Mouse (Mus musculus) ES-Bruce4 (cell line): ENCODE results near the gene Styx. TPM values are rescaled to one million over a fixed set of nuclear protein-coding genes. Genes with fewer than 3 reads are reported as not detected.
"Not testable (repeated sequence)": the region's sequence is repeated elsewhere in the genome, so short reads cannot be mapped to it uniquely, and the experiment has no call there.

ENCODE experiments used
- H3K27ac ChIP-seq: 2 replicates; pipeline ENCODE4 v1.5.1; 2012; ENCODE audit warnings: low read length, inconsistent platforms; ENCODE audit not compliant: insufficient read depth
- H3K27me3 ChIP-seq: 2 replicates; pipeline ENCODE4 v1.6.1; 2012; ENCODE audit warnings: mild to moderate bottlenecking, low read length, inconsistent platforms; ENCODE audit not compliant: control insufficient read depth, poor library complexity, insufficient read depth, severe bottlenecking
- H3K36me3 ChIP-seq: 2 replicates; pipeline ENCODE4 v1.6.1; 2012; ENCODE audit warnings: inconsistent platforms, mild to moderate bottlenecking, low read length, moderate library complexity; ENCODE audit not compliant: control insufficient read depth, poor library complexity, insufficient read depth, severe bottlenecking
- H3K4me1 ChIP-seq: one replicate; pipeline ENCODE4 v1.8.1; 2011; ENCODE audit warnings: low read length; ENCODE audit not compliant: control insufficient read depth, insufficient read depth
- H3K4me3 ChIP-seq: 2 replicates; pipeline ENCODE4 v1.5.1; 2011; ENCODE audit warnings: low read depth, mild to moderate bottlenecking, low read length
- H3K9ac ChIP-seq: 2 replicates; pipeline ENCODE4 v1.6.1; 2012; ENCODE audit warnings: low read depth, mild to moderate bottlenecking, inconsistent platforms; ENCODE audit not compliant: poor library complexity, severe bottlenecking
- H3K9me3 ChIP-seq: replicated peaks from 2 replicates; pipeline ENCODE4 v1.6.1; 2012; ENCODE audit warnings: mild to moderate bottlenecking, low read length, inconsistent platforms; ENCODE audit not compliant: control insufficient read depth, poor library complexity, insufficient read depth, severe bottlenecking
- CTCF ChIP-seq: IDR thresholded peaks from one replicate; pipeline ENCODE4 v1.8.1; 2011; ENCODE audit warnings: low read depth, low read length
- EP300 ChIP-seq: IDR thresholded peaks from 2 replicates; pipeline ENCODE4 v1.6.1; 2011; ENCODE audit warnings: low read depth, low read length; ENCODE audit not compliant: insufficient read depth
- POLR2A ChIP-seq: IDR thresholded peaks from one replicate; pipeline ENCODE4 v1.8.1; 2011; ENCODE audit warnings: low read length; ENCODE audit not compliant: insufficient read depth
- polyA plus RNA-seq: library from polyadenylated mRNA; stranded (reverse); fragments of >200 nt; gene quantifications from 2 replicates; pipeline ENCODE4 v1.2.4, GENCODE M21; 2011; ENCODE audit warnings: low read depth; ENCODE audit not compliant: missing spikeins, insufficient read depth, insufficient read length

The Styx gene
- polyA plus RNA-seq, 1 experiment: 36.7 TPM

GRCm38 (mm10) chr14:45462875-45463475 lies 112.1 kb downstream of the Styx start:
- H3K9me3 ChIP-seq: no peaks in the 10 kb centered on the region
- no peak overlapping the region for H3K4me3 ChIP-seq
- peaks cover 7% of the 10 kb centered on the region for H3K4me1 ChIP-seq
- no peaks in the 10 kb centered on the region for H3K27me3 ChIP-seq
- peak overlapping the region; percentile 89 for H3K27ac ChIP-seq
- peaks cover 12% of the 10 kb centered on the region for H3K36me3 ChIP-seq
- TF ChIP-seq EP300: no peak
- no peak for TF ChIP-seq CTCF
- no peak for TF ChIP-seq POLR2A
- H3K9ac ChIP-seq: no peak overlapping the region

GRCm38 (mm10) chr14:45463599-45463998 lies 112.7 kb downstream of the Styx start:
- Histone ChIP-seq H3K4me3 (no peak overlapping the region), H3K9ac (no peak overlapping the region), H3K27me3 (no peaks in the 10 kb centered on the region), H3K4me1 (peaks cover 7% of the 10 kb centered on the region), H3K36me3 (peaks cover 12% of the 10 kb centered on the region), H3K27ac (peak overlapping the region; percentile 89), H3K9me3 (no peaks in the 10 kb centered on the region)
- TF ChIP-seq CTCF (no peak), POLR2A (no peak), EP300 (0 out of 2 replicates have a peak, but pooled peaks have one; percentile 14)

- H3K9me3 ChIP-seq: no peaks in the 10 kb centered on the region
- no peak overlapping the region for H3K9ac ChIP-seq
- peaks cover 12% of the 10 kb centered on the region for H3K36me3 ChIP-seq
- H3K27ac ChIP-seq: peak overlapping the region; percentile 89
- TF ChIP-seq POLR2A (no peak), CTCF (no peak), EP300 (no peak)
- peaks cover 7% of the 10 kb centered on the region for H3K4me1 ChIP-seq
- H3K4me3 ChIP-seq: no peak overlapping the region
- H3K27me3 ChIP-seq: no peaks in the 10 kb centered on the region
Measured at GRCm38 (mm10) chr14:45464036-45465035, 113.4 kb downstream of the Styx start.

- not testable (repeated sequence) for H3K36me3 ChIP-seq, H3K27ac ChIP-seq, H3K9me3 ChIP-seq
Measured at GRCm38 (mm10) chr14:45466371-45466770, 115.5 kb downstream of the Styx start.

GRCm38 (mm10) chr14:45469446-45469845 lies 118.6 kb downstream of the Styx start:
- H3K27ac ChIP-seq: no peak overlapping the region
- TF ChIP-seq POLR2A (no peak), CTCF (peak; percentile 69)
- H3K36me3 ChIP-seq: no peaks in the 10 kb centered on the region; the same call in 1 of the 2 replicates
- no peaks in the 10 kb centered on the region for H3K9me3 ChIP-seq
- H3K4me3 ChIP-seq: no peak overlapping the region
- peaks cover 6% of the 10 kb centered on the region for H3K4me1 ChIP-seq
- H3K27me3 ChIP-seq: no peaks in the 10 kb centered on the region
- H3K9ac ChIP-seq: no peak overlapping the region

More at GRCm38 (mm10) chr14:45466371-45466770, 115.5 kb downstream of the Styx start:
- not testable (repeated sequence) for H3K9ac ChIP-seq, H3K4me1 ChIP-seq, H3K27me3 ChIP-seq, H3K4me3 ChIP-seq

Other genes starting within 250 kb of the Styx start
- gene Gpr137c, start 131.4 kb upstream of the Styx start, polyA plus RNA-seq: 2.1 and 2.2 TPM in 2 replicates
- 6.0 and 8.1 TPM in 2 replicates for gene Txndc16, start 130.8 kb upstream of the Styx start, polyA plus RNA-seq
- gene Ero1l, start 32.3 kb upstream of the Styx start, polyA plus RNA-seq: 65.9 and 68.5 TPM in 2 replicates
- 571 and 612 TPM in 2 replicates for gene Psmc6, start 21.3 kb upstream of the Styx start, polyA plus RNA-seq
- gene Gnpnat1, start 53.8 kb downstream of the Styx start, polyA plus RNA-seq: 96.6 and 98.5 TPM in 2 replicates
- gene Fermt2, start 179.0 kb downstream of the Styx start, polyA plus RNA-seq: 94.3 and 95.9 TPM in 2 replicates